Mouse (Mus musculus) erythroid progenitor cell, adult 5-6 weeks (primary cell): ENCODE data around the gene Kit. TPM values are rescaled to one million over a fixed set of nuclear protein-coding genes. Genes with fewer than 3 reads are reported as not detected.

Experiments used
- ATAC-seq: replicated peaks from 2 replicates; pipeline ENCODE4 v1.8.0; 2016; ENCODE audit warnings: moderate number of reproducible peaks, mild to moderate bottlenecking, moderate TSS enrichment, inconsistent platforms; ENCODE audit not compliant: poor library complexity, low FRiP score, severe bottlenecking
- total RNA-seq, 2 experiments: library from RNA; stranded (forward) in 1 of 2; stranded (reverse) in 1 of 2; fragments of 150-400 nt in 1 of 2; fragments of 186-747, 209-891 nt in 1 of 2; gene quantifications; 2 replicates each; pipeline versions ENCODE4 v1.2.3 to v1.2.4; 2015 to 2017; ENCODE audit warnings: low replicate concordance in 2 of 2

The Kit gene
- total RNA-seq, 2 experiments from 2014 or later = 3.2 to 26.8 TPM

DNA sequence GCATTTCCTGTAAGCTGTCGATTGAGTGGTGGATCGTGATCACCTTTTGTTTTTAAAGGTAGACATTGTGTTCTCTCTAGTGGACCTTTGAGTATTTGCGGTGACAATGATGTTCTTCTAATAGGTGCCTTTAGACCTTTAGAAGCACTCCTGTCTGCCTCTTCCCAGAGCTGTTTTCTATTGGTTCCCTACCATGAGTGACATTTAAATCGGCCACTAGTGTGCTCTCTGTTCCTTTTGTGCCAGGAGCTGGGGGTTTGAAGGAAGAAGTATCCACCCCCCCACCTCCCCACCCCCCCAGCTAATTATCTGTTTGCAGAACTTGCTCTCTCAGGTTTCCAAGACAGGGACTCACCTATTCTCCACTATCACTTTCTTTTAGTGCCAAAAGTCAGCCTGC, 13.1 kb downstream of the Kit start:
- no peak for ATAC-seq

DNA sequence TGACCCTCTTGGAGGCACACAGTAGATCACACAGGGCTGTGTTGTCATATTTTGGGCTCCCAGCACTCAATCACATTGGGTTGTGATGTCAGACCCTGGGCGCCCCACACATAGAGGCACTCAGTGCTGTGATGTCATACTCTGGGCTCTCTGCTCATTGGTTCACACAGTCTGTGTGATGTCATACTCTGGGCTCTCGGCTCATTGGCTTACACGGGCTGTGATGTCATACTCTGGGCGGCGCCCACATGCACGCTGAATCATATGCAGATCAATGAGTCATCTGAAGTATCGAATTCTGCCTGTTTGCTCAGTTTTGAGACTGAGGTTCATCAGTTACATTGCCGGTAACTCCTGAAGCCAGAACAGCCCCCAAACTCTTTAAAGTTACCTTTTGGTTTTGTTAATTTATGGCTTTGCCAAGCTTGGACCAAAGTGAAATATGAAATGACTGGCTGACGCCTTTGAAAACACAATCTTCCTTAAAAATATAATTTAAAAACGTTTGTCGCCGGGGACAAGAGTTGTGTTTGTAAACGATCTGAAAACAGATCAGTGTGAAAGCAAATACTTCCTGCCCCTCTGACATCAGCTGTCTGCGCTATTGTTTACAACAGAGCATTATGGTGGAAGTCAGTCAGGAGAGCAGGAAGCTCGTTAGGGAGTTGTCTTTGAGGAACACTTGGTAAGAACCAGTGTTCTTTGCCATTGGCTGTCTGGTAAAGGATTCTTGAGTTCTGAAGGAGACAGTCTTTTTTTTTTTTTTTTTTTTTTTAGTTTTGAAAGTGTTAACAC, 15.0 kb downstream of the Kit start:
- ATAC-seq = no peak; the same call in 1 of the 2 replicates

DNA sequence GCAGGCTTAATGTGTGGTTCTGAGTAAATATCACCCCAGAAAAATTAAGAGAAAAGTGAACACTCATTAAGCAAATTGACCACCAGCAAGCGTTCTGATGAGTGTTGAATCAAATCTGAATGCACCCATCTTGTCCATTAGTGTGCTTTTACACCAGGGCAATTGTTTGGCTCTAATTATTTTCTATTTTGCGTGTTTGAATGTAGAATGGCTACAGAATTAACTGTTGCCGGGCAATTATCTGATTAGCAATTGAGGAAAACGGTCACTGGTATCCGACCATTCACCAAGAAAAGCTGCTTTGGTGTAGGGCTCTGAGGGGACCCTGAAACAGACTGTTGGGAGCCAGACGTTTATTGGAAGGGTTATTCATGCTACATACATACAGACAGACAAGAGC, 16.2 kb downstream of the Kit start:
- no peak for ATAC-seq

DNA sequence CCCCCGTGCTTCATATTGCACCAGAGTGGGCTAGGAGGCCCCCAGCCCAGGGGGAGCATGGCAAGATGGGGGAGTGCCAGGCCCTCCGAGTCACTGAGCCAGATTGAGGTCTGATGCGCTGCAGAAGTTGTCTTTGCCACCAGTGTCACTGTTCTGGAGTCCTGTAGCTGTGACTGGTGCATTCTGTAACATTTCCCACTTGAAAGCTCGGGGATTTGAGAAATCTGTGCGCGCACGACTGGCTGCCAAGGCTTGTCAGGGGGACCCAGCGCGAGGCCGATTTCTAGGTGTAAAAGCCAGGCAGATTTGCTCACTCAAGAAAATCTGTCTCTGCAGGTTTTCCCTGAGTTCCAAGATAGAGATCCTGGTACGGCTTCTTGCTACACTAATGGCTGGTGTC, 16.9 kb downstream of the Kit start:
- ATAC-seq = no peak

DNA sequence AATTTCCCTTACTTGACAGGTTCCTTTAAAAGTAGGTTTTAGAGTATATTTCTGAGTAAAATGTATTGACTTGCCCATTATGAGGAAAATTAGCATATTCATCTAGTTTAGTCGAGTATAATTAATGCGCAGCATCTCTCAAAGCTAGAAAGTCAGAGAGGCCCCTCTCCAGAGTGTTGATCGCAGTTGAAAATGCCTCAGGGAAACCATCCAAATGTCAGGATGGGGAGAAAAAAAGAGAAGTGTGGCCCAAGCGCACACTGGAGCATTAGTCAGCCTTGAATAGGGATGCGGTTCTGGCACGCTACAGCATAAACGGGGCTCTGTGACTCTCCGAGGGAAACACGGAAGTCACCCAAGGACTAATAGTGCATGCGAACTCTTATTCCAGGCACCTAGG, 20.6 kb downstream of the Kit start:
- no peak for ATAC-seq

DNA sequence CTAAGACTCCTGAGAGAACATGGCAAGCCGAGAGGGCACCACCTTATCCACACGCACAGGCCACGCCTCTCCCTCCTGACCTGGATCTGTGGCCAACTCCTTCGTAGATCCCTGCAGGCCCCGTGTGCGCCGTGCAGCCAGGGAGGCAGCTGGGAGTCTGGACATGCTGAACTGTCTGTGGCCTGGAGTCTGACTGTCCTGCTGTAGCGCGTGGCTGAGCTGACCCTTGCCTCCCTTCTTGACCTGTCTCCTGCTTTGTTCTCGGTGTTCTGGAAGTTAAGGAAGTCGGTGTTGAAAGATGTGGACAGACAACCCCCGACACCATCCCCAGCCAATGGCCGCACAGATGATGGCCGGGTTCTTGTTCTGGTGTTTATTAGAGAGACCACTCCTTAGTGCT, 21.5 kb downstream of the Kit start:
- ATAC-seq = no peak

DNA sequence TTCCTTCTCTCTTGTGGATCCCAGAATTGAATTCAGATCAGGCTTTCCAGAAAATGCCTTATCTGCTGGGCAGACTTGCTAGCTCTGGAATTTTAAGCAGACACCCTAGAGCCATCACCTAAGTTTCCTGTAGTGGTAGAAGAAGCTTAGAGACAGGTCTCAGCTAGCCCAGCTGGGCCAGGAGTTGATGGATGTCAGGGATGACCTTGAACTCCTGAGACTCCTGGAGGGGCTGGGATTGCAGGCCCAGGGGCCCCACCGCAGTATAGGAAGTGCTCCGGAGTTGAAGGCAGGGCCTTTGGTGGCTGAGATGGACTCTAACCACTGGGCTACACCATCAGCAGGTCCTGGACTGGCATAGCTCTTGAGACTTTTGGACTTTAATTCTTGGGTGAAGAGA, 22.6 kb downstream of the Kit start:
- no peak for ATAC-seq

DNA sequence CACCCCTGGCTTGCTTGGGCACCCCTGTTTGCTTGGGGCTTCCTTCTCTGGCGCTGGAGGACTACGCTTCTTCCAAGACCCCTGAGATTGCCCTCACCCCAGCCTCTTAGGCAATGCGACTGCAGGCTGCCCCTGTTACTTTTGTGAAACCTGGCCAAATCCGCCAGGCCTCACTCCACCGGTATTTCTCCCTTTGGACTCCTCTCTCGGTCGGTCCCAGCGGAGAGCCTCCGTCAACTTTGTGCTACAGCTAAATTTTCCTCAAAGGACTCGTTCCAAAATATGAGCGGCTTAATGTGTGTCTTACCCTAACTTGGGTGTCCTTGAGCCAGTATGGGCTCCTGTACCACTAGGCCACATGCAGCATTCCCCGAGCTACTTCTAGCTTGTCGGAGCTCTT, 23.8 kb downstream of the Kit start:
- no peak for ATAC-seq

DNA sequence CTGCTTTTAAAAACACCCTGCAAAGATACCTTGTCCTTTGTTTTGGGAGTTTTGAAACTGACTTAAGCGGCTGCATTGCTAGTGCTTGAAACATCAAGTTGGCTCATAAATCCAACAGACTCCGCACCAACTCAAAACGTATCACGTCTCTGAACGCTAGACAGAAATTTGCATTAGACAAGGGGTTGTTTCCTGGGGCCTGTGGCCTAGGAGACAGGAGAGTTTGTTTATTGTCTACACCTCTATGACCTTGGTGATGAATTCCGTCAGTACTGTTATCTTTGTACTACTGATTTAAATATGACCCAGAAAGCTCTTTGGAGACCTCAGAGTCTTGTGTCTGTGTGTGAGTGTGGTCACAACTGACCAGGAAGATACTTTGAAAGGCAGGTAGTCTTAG, 25.3 kb downstream of the Kit start:
- ATAC-seq = no peak

DNA sequence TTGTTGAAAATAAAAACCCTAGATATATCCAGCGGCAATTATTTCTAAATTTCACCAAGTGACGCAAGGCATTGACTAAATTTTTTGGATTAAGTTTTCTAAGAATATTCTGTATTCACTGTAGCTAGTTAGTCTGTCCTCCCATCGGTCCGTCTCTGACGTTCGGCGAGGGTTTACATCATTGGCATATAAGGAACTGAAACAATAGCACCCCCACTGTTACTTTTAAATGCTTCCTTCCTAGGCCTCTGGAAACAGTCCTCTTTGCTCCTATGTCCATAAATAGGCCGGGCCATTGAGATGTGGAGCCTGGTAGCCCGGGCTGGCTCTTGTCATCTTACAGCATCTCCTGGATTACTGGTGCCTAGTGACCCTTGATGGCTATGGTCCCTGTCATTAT, 29.5 kb downstream of the Kit start:
- ATAC-seq = no peak

DNA sequence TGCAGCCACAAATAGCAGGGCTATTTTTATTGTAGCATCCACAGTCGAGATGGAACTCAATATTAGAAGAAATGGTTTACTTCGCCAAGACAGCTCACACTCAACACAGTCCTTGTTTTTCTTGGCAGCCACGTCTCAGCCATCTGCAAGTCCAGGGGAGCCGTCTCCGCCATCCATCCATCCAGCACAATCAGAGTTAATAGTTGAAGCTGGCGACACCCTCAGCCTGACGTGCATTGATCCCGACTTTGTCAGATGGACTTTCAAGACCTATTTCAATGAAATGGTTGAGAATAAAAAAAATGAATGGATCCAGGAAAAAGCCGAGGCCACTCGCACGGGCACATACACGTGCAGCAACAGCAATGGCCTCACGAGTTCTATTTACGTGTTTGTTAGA, 32.2 kb downstream of the Kit start:
- no peak for ATAC-seq

DNA sequence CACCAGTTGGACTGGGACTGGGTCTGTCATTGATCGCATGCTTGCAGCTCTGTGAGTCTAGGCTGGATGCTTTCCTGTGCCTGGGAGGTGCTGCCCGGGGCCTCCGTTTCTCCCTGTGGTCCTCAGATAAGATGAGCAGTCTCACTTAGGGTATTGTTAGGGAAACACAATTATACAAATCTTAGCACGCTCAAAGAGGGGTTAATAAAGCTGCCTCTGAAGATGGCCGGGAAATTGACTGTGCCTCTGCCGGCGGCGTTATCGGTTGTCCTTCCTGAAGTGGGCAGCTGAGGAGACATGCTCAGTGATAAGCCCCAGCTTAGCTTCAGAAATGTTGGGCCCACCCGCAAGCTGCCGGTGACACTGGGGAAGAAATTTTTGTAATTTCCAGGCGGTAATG, 33.3 kb downstream of the Kit start:
- no peak for ATAC-seq

DNA sequence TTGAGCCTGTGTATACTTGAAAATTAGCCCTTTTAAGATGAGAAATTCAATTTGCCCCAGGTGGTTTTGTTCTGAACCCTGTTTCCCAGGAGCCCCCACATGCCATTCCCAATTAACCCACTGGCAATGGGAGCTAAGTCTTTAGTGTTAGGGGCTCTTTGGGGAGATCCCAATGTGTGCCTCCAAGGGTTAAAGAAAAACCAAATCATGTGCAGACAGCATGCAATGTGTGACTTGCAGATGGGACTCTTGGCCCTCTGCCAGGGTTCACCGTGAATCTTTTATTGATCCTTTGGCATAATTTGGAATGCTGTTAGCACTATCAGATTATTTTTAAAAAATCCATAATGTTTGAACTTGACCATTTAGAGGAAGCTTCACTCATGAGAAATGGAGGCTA, 37.7 kb downstream of the Kit start:
- no peak for ATAC-seq

DNA sequence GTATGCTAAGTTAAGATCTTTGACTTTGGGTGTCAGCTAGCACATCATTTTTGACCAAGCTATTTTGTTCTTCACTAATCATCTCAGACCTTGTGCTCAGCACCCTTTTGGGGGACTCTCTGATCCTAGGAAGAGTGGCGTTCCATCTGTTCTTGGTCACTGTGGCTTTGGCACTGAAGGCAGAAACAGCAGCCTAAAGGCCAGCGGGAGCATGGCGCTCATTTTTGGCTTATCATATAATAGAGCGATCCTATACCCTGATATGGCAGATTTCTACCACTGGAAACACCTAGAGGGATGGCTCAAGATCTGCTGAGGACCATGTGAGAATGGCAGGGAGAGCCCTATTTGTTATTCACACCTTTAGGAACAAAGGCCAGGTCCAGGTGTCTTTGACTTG, 38.2 kb downstream of the Kit start:
- ATAC-seq = no peak

DNA sequence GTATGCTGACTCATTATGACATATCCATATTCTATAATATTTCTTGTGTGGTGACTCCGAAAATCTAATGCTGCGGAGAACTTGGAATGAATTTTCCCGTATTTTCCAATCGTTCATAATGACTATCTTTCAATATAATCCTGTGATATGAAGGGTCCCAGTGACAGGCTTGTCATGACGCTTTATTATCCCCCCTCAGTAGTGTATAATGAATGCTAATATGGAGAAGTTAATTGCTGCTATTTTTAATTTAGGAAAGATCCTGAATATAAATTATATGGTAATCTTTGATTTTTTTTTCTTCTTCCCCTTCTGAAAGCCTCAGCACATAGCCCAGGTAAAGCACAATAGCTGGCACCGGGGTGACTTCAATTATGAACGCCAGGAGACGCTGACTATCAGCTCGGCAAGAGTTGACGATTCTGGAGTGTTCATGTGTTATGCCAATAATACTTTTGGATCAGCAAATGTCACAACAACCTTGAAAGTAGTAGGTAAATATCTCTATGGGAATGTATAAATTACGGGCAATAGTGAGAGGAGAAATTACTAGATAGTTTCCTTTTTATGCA, 40.4 kb downstream of the Kit start:
- no peak for ATAC-seq

DNA sequence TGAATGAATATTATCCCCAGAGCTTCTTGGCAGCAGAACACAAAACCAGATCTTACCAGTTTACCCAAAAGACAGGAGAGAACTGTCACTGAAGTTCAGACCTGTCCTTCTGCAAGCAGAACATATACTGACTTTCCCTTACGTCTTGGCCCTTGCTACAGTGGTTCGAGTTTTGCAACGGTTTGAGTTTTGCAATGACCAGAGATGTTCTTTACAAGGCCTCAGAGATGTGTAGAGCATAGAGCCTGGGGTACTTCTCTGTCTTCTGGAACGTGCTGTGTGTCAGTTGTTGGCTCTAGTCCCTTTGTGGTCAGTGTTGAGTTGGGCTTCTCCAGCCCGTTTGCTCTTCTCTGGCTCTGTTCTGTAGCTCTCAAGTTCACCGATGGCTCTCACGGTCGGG, 40.9 kb downstream of the Kit start:
- no peak for ATAC-seq

DNA sequence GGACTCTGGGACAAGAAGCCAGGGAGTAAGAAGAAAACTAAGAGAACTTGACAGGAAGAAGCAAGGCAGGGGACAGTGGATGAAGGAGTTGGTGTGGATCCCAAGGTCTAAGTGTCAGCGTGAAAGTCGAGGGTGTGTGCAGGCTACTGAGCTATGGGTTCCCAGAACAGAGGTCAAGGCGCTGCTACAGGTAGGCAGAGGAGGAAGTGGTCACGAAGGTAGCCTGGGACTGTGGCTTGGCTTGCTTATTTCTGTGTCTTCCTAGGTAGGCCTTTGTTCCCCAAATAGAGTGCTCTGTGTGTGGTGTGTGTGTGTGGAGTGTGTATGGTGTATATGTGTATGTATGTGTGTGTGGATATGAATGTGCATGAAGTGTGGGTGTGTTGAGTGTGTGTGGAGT, 47.7 kb downstream of the Kit start:
- no peak for ATAC-seq

DNA sequence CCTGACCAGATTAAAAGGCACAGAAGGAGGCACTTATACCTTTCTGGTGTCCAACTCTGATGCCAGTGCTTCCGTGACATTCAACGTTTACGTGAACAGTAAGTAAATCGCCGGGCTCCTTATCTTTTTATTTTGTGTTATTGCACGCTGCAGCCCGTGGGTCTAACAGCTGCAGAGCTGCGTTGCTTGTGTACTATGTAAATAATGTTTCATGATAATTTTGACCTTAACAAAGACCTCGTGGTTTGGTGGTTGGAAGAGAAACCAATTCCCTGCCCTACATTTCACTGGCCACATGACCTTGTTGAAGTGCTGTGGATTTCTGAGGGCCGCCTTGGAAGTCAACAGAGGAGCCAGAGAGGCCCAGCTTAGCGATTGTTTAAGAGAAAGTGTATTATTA, 48.3 kb downstream of the Kit start:
- ATAC-seq = no peak

DNA sequence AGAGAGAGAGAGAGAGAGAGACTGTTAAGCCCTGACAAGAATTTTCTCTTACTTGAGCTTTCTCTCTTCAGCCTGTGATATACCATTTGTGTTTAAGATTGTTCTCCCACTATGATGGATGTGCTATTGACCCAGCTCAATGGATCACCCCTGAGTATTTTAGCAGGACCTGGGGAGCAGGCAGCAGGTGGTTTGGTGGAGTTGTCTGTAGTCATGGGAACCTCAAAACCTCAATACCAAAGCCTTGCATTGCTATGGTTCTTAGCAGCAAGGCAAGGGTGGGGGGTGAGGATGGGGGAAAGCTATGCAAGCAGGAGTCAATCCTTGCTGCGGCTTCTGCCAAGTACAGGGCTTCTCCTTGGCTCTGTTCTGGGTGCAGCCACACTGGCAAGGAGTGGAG, 48.8 kb downstream of the Kit start:
- ATAC-seq = no peak

DNA sequence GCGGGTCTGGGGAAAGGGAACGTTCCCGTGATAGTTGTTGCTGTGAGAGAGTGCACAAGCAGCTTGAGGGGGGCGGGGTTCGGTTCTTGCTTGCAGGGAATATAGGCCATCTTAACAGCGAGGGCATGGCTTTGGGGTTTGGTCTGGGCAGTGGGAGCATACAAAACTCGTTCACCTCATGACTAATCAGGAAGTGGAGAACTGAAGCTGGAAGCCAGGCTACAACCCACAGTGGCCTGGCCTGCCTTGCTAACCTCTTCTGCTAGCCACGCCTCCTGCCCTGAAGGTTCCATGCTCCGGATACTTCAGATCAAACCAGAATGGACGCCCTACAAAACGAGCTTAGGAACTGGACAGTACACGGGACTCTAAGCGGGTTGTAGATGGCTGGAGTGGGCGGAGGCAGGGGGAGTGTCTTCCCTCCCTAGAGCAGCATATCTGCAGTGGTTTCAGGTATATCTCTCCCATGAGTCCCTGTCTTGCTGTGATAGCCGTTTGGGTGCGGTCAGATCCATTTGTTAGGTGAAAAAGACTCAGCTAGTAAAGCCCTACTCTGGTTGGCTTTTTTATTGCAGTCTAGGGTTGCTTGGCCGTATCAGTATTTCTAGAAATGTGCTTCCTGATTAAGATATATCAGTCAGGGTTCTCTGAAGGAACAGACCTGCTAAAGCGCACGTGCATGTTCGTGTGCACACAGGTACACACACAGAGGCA, 49.4 kb downstream of the Kit start:
- ATAC-seq = peak; percentile 60

DNA sequence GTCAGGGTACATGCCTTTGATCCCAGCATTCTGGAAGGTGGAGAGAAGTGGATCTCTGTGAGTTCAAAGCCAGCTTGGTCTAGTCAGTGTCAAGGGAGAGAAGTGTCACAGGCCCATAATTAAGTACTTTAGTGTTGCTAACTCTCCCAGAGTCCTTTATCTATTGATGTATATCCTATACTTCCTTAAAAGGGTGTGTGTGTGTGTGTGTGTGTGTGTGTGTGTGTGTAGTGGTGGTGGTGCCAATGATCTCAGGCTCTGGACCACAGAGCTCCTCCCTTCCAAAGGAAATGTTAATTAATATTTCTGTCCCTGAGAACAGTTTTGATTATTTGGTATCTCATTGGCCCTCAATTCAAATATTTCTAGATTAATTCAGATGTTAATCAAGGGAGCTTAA, 50.3 kb downstream of the Kit start:
- no peak for ATAC-seq
